Mouse (Mus musculus) splenic B cell, adult 2 months (primary cell): Measurements from ENCODE around the gene Slc9a9.

Experiments
- DNase-seq: peaks from one replicate; pipeline ENCODE4 v3.0.0-alpha.2; 2011; ENCODE audit warnings: low read depth, low spot score
- H3K27me3 ChIP-seq: 2 replicates; pipeline ENCODE4 v1.6.1; 2012; ENCODE audit warnings: mild to moderate bottlenecking, low read length, moderate library complexity, mixed read lengths; ENCODE audit not compliant: control insufficient read depth, poor library complexity, insufficient read depth, severe bottlenecking
- H3K36me3 ChIP-seq: 2 replicates; pipeline ENCODE4 v1.6.1; 2012; ENCODE audit warnings: mild to moderate bottlenecking, low read length, moderate library complexity, mixed read lengths; ENCODE audit not compliant: control insufficient read depth, poor library complexity, insufficient read depth, severe bottlenecking

Gene Slc9a9

GRCm38 (mm10) chr9:94696539-94697079, 26.9 kb downstream of the Slc9a9 start:
- no peaks in the 10 kb centered on the region for H3K27me3 ChIP-seq
- no peaks in the 10 kb centered on the region for H3K36me3 ChIP-seq
- DNase-seq: no peak

DNA sequence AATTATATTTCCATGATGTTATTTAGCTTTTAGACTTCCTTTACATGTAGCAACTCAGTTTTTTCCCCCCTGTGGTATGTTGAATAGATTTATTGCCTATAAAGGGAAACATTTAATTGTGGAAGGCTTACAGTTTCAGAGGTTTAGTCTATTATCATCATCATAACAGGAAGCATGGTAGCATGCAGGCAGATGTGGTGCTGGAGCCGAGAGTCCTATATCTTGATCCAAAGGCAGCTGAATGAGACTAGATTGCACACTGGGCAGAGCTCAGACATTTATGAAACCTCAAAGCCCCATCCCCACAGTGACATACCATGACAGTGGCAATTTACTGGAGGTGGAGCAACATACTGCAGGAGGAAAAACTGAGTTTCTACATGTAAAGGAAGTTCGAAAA, 28.5 kb downstream of the Slc9a9 start:
- no peak for DNase-seq
- Histone ChIP-seq H3K27me3 (no peaks in the 10 kb centered on the region), H3K36me3 (no peaks in the 10 kb centered on the region)

DNA sequence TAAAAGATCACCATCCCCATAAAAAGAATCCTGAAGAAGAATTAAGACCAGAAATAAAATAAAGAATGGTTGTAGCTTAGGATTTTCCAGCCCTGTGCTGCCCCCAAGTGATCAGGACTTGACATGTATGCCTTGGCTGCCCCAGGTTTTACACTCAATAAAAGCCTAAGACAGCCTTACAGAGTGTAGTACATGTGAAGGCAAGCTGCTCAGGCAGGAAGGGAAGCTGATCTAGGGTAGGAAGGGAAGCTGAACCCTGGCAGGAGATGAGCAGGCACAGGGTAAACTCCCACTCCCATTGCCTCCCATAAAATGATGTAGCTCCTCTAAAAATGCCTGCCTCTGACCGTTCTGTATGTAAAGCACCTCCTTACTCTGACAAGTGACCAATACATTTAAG, 30.8 kb downstream of the Slc9a9 start:
- no peaks in the 10 kb centered on the region for H3K36me3 ChIP-seq
- H3K27me3 ChIP-seq: no peaks in the 10 kb centered on the region
- DNase-seq: peak; percentile 20

GRCm38 (mm10) chr9:94701193-94701869, 31.6 kb downstream of the Slc9a9 start:
- DNase-seq: no peak
- Histone ChIP-seq H3K36me3 (no peaks in the 10 kb centered on the region), H3K27me3 (no peaks in the 10 kb centered on the region)

DNA sequence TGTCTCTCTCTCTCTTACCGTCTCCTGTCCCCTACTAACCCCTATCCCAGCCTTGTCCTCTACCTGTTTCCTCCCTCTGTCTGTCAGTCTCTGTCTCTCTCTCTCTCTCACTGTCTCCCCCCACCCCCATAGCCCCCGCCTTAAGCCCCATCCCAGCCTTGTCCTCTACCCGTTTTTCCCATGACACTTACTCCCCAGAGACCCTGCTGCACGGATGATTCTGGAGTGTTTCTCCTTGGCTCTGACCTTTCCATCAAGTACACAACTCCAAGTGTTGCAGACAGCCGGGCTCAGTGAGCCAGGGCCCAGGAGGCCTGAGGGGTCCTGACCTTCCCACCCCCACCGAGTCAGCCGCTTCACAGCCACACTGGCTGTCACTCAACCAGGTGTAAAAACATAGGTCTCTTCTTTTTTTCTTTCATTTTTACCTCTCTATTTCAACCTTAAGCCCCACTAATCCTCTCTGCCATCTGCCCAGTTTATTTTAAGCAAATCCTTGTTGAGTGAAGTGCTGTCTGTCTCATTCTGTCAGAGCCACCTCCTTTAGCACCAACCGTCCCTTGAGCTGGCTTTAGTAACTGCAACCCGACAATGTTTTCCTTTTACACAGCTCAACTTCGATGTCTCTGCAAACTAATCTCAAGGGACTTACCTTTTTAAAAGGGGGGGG, 32.4 kb downstream of the Slc9a9 start:
- DNase-seq: no peak
- H3K36me3 ChIP-seq: no peaks in the 10 kb centered on the region
- no peaks in the 10 kb centered on the region for H3K27me3 ChIP-seq

GRCm38 (mm10) chr9:94704986-94705757, 35.5 kb downstream of the Slc9a9 start:
- DNase-seq: no peak
- H3K36me3 ChIP-seq: no peaks in the 10 kb centered on the region

DNA sequence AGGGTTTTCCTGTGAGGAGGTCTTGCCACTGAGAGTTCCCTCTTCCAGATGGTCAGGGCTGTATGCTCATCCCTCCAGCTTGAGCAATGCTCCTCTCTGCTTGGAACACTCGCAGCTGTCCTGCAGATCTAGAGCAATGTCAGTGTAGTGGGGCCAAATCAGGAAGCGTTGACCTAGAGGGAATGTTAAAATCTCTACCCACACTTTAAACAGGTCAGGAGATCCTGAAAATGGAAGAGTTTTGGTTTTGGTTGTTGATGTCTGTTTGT, 36.0 kb downstream of the Slc9a9 start:
- Histone ChIP-seq H3K36me3 (no peaks in the 10 kb centered on the region), H3K27me3 (no peaks in the 10 kb centered on the region)
- no peak for DNase-seq

More at GRCm38 (mm10) chr9:94704986-94705757, 35.5 kb downstream of the Slc9a9 start:
- H3K27me3 ChIP-seq: no peaks in the 10 kb centered on the region

- no peak for DNase-seq
- Histone ChIP-seq H3K36me3 (no peaks in the 10 kb centered on the region), H3K27me3 (no peaks in the 10 kb centered on the region)
These were observed 42.4 kb downstream of the Slc9a9 start for GRCm38 (mm10) chr9:94712084-94712483.

DNA sequence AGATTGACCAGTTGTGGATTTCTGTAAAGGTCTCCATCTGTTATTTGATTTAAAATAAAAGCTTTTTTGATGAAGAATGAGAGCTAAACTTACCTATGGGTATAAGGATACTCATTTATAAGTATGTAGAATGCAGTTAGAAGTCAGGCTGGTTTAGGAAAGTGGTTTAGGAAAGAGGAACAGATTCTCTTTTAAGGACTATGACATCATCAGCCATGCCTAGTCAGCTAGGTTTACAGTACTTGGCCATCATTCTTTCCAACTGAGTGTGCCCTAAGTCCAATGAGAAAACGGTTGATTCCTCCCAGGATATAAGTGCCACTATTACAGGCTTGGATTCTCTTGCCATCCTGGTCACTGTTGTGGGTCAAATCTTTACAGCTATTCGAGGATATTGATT, 47.0 kb downstream of the Slc9a9 start:
- no peaks in the 10 kb centered on the region for H3K27me3 ChIP-seq
- DNase-seq: no peak
- no peaks in the 10 kb centered on the region for H3K36me3 ChIP-seq

DNA sequence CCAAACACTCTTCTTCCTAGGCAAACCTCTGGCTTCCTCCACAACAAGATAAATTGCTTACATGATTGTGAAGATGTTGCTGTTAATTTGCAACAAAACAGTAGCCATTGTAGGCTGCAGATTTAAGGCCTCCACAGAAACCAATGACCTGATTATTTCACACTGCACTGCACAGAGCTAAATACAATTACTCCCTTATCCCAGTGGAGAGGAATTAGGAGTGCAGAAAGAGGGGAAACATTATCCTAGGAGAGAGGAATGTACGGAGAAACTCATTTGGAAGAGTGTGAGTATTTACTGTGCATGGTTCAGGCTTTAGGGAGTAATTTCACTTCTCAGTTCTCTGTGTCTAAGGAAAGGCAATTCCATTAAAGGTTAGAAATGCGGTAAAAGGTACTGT, 53.9 kb downstream of the Slc9a9 start:
- no peak for DNase-seq
- no peaks in the 10 kb centered on the region for H3K36me3 ChIP-seq
- H3K27me3 ChIP-seq: no peaks in the 10 kb centered on the region

DNA sequence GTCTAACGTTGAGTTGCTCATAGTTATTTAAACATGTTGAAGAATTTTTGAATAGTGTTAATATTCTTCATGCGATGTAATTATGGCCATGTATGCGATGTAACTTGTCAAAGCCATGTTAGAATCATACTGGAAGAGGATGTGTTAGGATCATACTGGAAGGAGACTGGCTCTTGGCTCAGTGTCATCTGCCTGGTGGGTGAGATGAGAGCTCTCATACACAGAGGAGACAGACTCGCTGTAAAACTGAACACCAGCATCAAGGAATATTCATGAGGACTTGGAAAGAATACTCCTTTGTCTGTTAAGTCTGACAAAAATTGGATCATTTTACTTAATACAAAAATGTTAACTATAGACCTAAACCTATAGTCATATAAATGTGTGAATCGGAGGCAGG, 55.4 kb downstream of the Slc9a9 start:
- no peaks in the 10 kb centered on the region for H3K27me3 ChIP-seq
- no peaks in the 10 kb centered on the region for H3K36me3 ChIP-seq
- DNase-seq: no peak

DNA sequence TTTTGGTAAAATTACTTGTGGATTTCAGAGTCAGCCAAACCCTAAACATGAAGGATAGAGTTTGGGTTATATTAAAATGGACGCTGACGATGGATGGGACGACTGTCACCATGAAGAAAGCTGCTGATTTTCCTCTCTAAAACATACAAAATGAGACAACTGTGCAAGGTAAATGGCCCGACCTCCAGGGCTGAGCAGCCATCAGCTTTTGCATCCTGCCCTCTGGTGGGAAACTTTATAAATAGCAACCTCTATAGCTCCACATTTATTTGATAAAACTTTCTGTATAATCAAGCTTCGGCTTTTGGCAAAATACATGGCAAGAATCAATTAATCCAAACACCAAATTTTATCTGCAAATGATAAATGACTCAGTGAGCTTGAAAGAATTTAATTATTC, 57.7 kb downstream of the Slc9a9 start:
- no peaks in the 10 kb centered on the region for H3K27me3 ChIP-seq
- peak; percentile 26 for DNase-seq
- H3K36me3 ChIP-seq: no peaks in the 10 kb centered on the region

DNA sequence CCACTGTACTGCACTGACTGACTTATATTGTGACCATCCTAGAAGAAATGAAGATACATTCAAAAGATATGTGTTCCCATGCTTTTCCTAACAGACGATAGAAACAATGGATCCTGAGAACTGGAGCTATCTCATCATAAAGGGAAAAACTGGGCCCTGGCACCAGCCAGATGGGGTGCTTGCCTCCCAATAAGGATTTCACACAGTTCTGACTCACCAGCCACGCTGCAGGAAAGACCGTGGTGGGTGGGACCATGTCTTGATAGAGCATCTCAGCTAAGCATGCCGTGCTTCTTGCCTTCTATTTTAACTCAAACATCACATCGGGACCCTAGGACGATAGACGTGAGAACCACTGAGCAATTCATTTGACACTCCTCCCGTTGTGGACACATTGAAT, 60.7 kb downstream of the Slc9a9 start:
- H3K27me3 ChIP-seq: no peaks in the 10 kb centered on the region
- H3K36me3 ChIP-seq: no peaks in the 10 kb centered on the region
- DNase-seq: no peak

DNA sequence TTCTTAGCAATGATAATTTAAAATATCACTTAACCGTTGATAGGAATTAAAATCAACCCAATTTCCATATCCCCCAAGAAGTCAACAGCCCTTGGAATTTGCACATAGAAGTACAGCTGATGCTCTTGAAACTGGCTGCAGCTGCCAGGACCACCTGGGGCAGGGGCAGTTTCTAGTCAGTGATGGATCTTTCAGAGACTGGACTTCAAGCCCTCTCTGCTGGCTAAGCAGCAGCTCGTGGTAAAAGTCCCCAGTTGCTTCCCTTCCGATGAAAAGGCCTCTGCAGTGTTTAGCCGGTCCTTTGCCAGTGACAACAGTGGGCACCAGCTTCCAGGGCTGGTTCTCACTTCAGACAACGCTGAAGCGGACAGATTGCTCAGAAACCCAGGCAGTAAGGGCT, 62.4 kb downstream of the Slc9a9 start:
- Histone ChIP-seq H3K27me3 (no peaks in the 10 kb centered on the region), H3K36me3 (no peaks in the 10 kb centered on the region)
- no peak for DNase-seq

- DNase-seq: no peak
- no peaks in the 10 kb centered on the region for H3K27me3 ChIP-seq
- H3K36me3 ChIP-seq: no peaks in the 10 kb centered on the region
These were observed 63.0 kb downstream of the Slc9a9 start for GRCm38 (mm10) chr9:94732599-94733287.
